Mouse (Mus musculus) heart, adult 2 months (tissue): ENCODE data around the gene Tepsin.

Experiments used
- CTCF ChIP-seq: fragments of 200-600 bp; IDR thresholded peaks from 2 replicates; pipeline ENCODE4 v1.8.1; 2022; ENCODE audit warnings: antibody characterized with exemption, mild to moderate bottlenecking, moderate library complexity
- EP300 ChIP-seq: fragments of 200-500 bp; IDR thresholded peaks from 2 replicates; pipeline ENCODE4 v1.6.1; 2011; ENCODE audit warnings: low read depth, low read length, control low read depth; ENCODE audit not compliant: insufficient read depth
- POLR2A ChIP-seq: fragments of 200-500 bp; IDR thresholded peaks from 2 replicates; pipeline ENCODE4 v1.6.1; 2011; ENCODE audit warnings: mild to moderate bottlenecking, low read depth, low read length, control low read depth; ENCODE audit not compliant: insufficient read depth

- no peak for TF ChIP-seq EP300
- no peak for TF ChIP-seq CTCF
- no peak for TF ChIP-seq POLR2A
Observed at GRCm38 (mm10) chr11:120103431-120103997, 5.0 kb upstream of the Tepsin start.
